Mouse (Mus musculus) lung, adult 2 months (tissue): Measurements from ENCODE around the gene Nolc1. TPM values are rescaled to one million over a fixed set of nuclear protein-coding genes. Genes with fewer than 3 reads are reported as not detected.

Experiments
- DNase-seq: peaks from one replicate; pipeline ENCODE4 v3.0.0; 2022
- H3K4me1 ChIP-seq: fragments of 200-500 bp; 2 replicates; pipeline ENCODE4 v1.6.1; 2011; ENCODE audit warnings: low read length; ENCODE audit not compliant: control insufficient read depth, insufficient read depth
- H3K4me3 ChIP-seq: fragments of 200-500 bp; replicated peaks from 2 replicates; pipeline ENCODE3; 2011; ENCODE audit warnings: low read depth, mild to moderate bottlenecking, control low read depth, low read length; ENCODE audit errors: extremely low read depth
- CTCF ChIP-seq: fragments of 200-500 bp; IDR thresholded peaks from 2 replicates; pipeline ENCODE4 v1.5.1; 2011; ENCODE audit warnings: mild to moderate bottlenecking, low read length, control low read depth; ENCODE audit not compliant: insufficient read depth
- POLR2A ChIP-seq: fragments of 200-500 bp; IDR thresholded peaks from 2 replicates; pipeline ENCODE4 v1.6.1; 2011; ENCODE audit warnings: low read depth, mild to moderate bottlenecking, control low read depth, low read length, borderline replicate concordance; ENCODE audit errors: extremely low read depth
- WGBS: fragments of 180-500 bp; shearing (Covaris S2); methylation state at CpG from one replicate; pipeline ENCODE4 v1.1.7; 2018; 5-methylcytosine and 5-hydroxymethylcytosine counted together
- polyA plus RNA-seq: library from polyadenylated mRNA; depleted of rRNA; stranded (reverse); fragments of >200 nt; gene quantifications from 2 replicates; pipeline ENCODE4 v1.2.3, GENCODE M21; 2012; rRNA removed

Nolc1 gene
- polyA plus RNA-seq, 1 experiment, result 9.8 TPM

GRCm38 (mm10) chr19:46132577-46132976 lies 56.9 kb downstream of the Nolc1 start:
- no peak for DNase-seq
- TF ChIP-seq CTCF, result no peak
- TF ChIP-seq POLR2A, result no peak
- H3K4me3 ChIP-seq, result no peak overlapping the region
- H3K4me1 ChIP-seq, result peaks cover 4% of the 10 kb centered on the region; the same call in 1 of the 2 replicates
- WGBS, result 40% methylated on average over 6 of the region's 6 CpGs

Other genes with a start within 250 kb of the Nolc1 start
- 6.7 and 9.5 TPM in 2 replicates for gene Armh3, start 77.4 kb upstream of the Nolc1 start, polyA plus RNA-seq
- 7.5 and 8.7 TPM in 2 replicates for gene Hps6, start 72.4 kb upstream of the Nolc1 start, polyA plus RNA-seq
- gene Pprc1, start 31.0 kb upstream of the Nolc1 start, polyA plus RNA-seq, result 18.3 and 19.3 TPM in 2 replicates
- gene Ldb1, start 30.6 kb upstream of the Nolc1 start, polyA plus RNA-seq, result 220 TPM in 2 replicates
- gene Elovl3, start 56.0 kb downstream of the Nolc1 start, polyA plus RNA-seq, result 1.3 TPM in 1 of 2 replicates, not detected in the other
- 0.86 TPM in 1 of 2 replicates, not detected in the other for gene Pitx3, start 72.5 kb downstream of the Nolc1 start, polyA plus RNA-seq
- gene Gbf1, start 76.6 kb downstream of the Nolc1 start, polyA plus RNA-seq, result 80.6 and 94.9 TPM in 2 replicates
- 56.5 and 60.6 TPM in 2 replicates for gene Nfkb2, start 228.5 kb downstream of the Nolc1 start, polyA plus RNA-seq